Mouse (Mus musculus): Measurements from ENCODE around the gene Sesn3.

GRCm38 (mm10) chr9:14262568-14262972 is 12.3 kb upstream of the Sesn3 start:
- TF ChIP-seq CTCF (IDR thresholded peaks at IDR 0.05; ENCODE audit: low read depth, low read length): no peak
- no peak for TF ChIP-seq POLR2A (IDR thresholded peaks at IDR 0.05; ENCODE audit: extremely low read depth, insufficient read depth, low read length)

Measured in liver, adult 2 months (tissue).